ENCODE assay signal across 8 mouse cellular contexts in the genomic region with DNA sequence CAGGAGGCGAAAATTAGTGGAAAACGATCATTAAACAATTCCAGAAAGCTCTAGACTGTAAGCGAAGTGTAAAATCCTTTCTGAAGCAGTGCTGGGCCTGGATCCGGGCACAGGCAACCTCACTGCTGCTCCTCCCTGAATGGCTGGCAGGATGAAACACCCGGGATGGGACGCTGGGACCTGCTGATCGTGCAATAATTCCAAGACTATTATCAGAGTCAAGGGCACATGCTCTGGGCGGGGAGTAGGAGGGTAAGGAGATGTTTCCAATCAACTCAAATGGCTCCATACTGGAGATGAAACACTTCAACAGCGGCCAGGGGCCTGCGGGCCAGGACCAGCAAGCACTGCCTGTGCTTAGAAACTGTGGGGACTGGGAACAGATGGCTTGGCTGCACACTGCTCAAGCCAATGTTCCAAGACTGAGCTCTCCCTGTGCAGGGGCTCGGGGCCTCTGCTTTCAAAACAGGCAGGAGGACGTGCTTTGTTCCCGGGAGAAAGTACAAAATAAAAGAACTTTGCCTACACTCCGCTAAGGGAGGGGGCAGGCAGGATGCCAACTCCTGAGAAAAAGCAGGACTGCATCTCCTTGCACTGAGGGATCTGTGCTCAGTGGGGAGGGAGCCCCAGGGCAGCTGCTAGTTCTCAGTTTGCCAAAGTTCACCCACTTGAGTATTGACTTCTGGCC.
DNase-seq lines count a peak whose midpoint lies in the region; ATAC-seq and TF ChIP-seq lines count a peak whose summit lies in the region.
"Had no signal": no experiment of that assay in that cellular context is flagged by ENCODE, and none has a peak within 500 bp of the region (broad histone marks: within the 10 kb centered on the region; RNA-seq: fewer than 3 reads in every experiment).

No protein-coding gene starts in this region.

- H3K27ac ChIP-seq in embryonic facial prominence, embryonic 12.5 days: peak overlapping the region; percentile 87
- peak overlapping the region; percentile 50 for H3K27ac ChIP-seq in intestine, postnatal 0 days (ENCODE audit: low read depth, low read length)
- H3K27ac ChIP-seq in neural tube, embryonic 11.5 days (ENCODE audit: low read depth, low read length): peak overlapping the region; percentile 68

- H3K36me3 ChIP-seq in embryonic facial prominence, embryonic 12.5 days: no peaks in the 10 kb centered on the region
- no peaks in the 10 kb centered on the region; the same call in 1 of the 2 replicates for H3K36me3 ChIP-seq in intestine, postnatal 0 days (ENCODE audit: control insufficient read depth, insufficient read depth)
- H3K36me3 ChIP-seq in neural tube, embryonic 11.5 days (ENCODE audit: control insufficient read depth, insufficient read depth, low read length): no peaks in the 10 kb centered on the region

- 28% methylated on average over 14 of the region's 14 CpGs for WGBS in embryonic facial prominence, embryonic 12.5 days
- WGBS in intestine, postnatal 0 days: 43% methylated on average over 14 of the region's 14 CpGs
- WGBS in neural tube, embryonic 11.5 days: 46% methylated on average over 14 of the region's 14 CpGs

- ATAC-seq in embryonic facial prominence, embryonic 12.5 days (ENCODE audit: insufficient number of reproducible peaks, insufficient read depth, low FRiP score, low TSS enrichment): peak; percentile 90
- ATAC-seq in intestine, postnatal 0 days: peak; percentile 63
- peak; percentile 88 for ATAC-seq in neural tube, embryonic 11.5 days (ENCODE audit: insufficient read depth, low FRiP score, low TSS enrichment)

- peaks cover 6% of the 10 kb centered on the region for H3K4me1 ChIP-seq in embryonic facial prominence, embryonic 12.5 days
- H3K4me1 ChIP-seq in intestine, postnatal 0 days (replicated peaks; ENCODE audit: control insufficient read depth, insufficient read depth, low read length): no peaks in the 10 kb centered on the region
- H3K4me1 ChIP-seq in neural tube, embryonic 11.5 days (ENCODE audit: control insufficient read depth, insufficient read depth, low read length): 0 out of 2 replicates have a peak, but pooled peaks cover 2% of the 10 kb centered on the region

- no peak overlapping the region for H3K4me3 ChIP-seq in embryonic facial prominence, embryonic 12.5 days
- no peak overlapping the region for H3K4me3 ChIP-seq in intestine, postnatal 0 days (ENCODE audit: low read depth, low read length)
- H3K4me3 ChIP-seq in neural tube, embryonic 11.5 days (ENCODE audit: low read depth, low read length): no peak overlapping the region
- H3K4me3 ChIP-seq: erythroblast, embryonic 14.5 days had no signal

- intact Hi-C loops in left cerebral cortex, postnatal 14 days (cut with DNase I): loop anchor here (5.0 kb wide), 1 partner anchor 72 kb away; the partner anchor contains the start of gene Tiparp

- no peak overlapping the region; the same call in 1 of the 2 replicates for H3K9ac ChIP-seq in embryonic facial prominence, embryonic 12.5 days
- H3K9ac ChIP-seq in intestine, postnatal 0 days (ENCODE audit: low read depth, low read length): no peak overlapping the region
- H3K9ac ChIP-seq in neural tube, embryonic 11.5 days (ENCODE audit: low read length): no peak overlapping the region; the same call in 1 of the 2 replicates

- no peaks in the 10 kb centered on the region for H3K9me3 ChIP-seq in embryonic facial prominence, embryonic 12.5 days
- H3K9me3 ChIP-seq in intestine, postnatal 0 days (ENCODE audit: control insufficient read depth): no peaks in the 10 kb centered on the region; the same call in 1 of the 2 replicates
- no peaks in the 10 kb centered on the region for H3K9me3 ChIP-seq in neural tube, embryonic 11.5 days (ENCODE audit: control insufficient read depth, low read length)

- no peaks in the 10 kb centered on the region for H3K27me3 ChIP-seq in embryonic facial prominence, embryonic 12.5 days
- H3K27me3 ChIP-seq in intestine, postnatal 0 days (replicated peaks; ENCODE audit: control insufficient read depth, insufficient read depth, low read length): no peaks in the 10 kb centered on the region
- H3K27me3 ChIP-seq in neural tube, embryonic 11.5 days (ENCODE audit: control insufficient read depth, insufficient read depth, low read length): no peaks in the 10 kb centered on the region

- DNase-seq in brain, embryonic 18.5 days (ENCODE audit: low read depth, low spot score): peak; percentile 56
- DNase-seq in heart, adult 11 months: peak; percentile 98
- peak; percentile 53 to 65 for DNase-seq in left cerebral cortex, postnatal 14 days (ENCODE audit: low spot score in 2 of 2)
- DNase-seq in neural tube, embryonic 11.5 days (ENCODE audit: low spot score): peak; percentile 56
- DNase-seq in T-cell, adult 2 months (ENCODE audit: low spot score): no peak

- no peak overlapping the region for H3K4me2 ChIP-seq in embryonic facial prominence, embryonic 12.5 days (replicated peaks)
- H3K4me2 ChIP-seq in intestine, postnatal 0 days (replicated peaks; ENCODE audit: low read depth): peak overlapping the region; percentile 9; the same call in 1 of the 2 replicates
- no peak overlapping the region for H3K4me2 ChIP-seq in neural tube, embryonic 11.5 days (ENCODE audit: low read depth)

- no peak for TF ChIP-seq CTCF in intestine, postnatal 0 days (IDR thresholded peaks at IDR 0.05; ENCODE audit: low read depth)
